Mouse (Mus musculus) heart, adult 2 months (tissue): ENCODE results near the gene Mpp3. TPM values are rescaled to one million over a fixed set of nuclear protein-coding genes. Genes with fewer than 3 reads are reported as not detected.

Experiments used
- DNase-seq, 2 experiments: peaks; one replicate each; pipeline ENCODE4 v3.0.0; 2021
- H3K27ac ChIP-seq: fragments of 200-600 bp; 2 replicates; pipeline ENCODE4 v1.8.1; 2022
- H3K27me3 ChIP-seq: fragments of 200-500 bp; 2 replicates; pipeline ENCODE4 v1.6.1; 2012; ENCODE audit warnings: mild to moderate bottlenecking, low read length, inconsistent platforms, mixed read lengths; ENCODE audit not compliant: control insufficient read depth, insufficient read depth
- H3K36me3 ChIP-seq: fragments of 200-500 bp; 2 replicates; pipeline ENCODE4 v1.6.1; 2012; ENCODE audit warnings: low read length, inconsistent platforms; ENCODE audit not compliant: control insufficient read depth, insufficient read depth
- H3K4me1 ChIP-seq: fragments of 200-500 bp; 2 replicates; pipeline ENCODE4 v1.6.1; 2011; ENCODE audit warnings: low read length; ENCODE audit not compliant: control insufficient read depth, insufficient read depth
- H3K4me3 ChIP-seq: fragments of 200-600 bp; 2 replicates; pipeline ENCODE4 v1.8.1; 2022
- H3K79me2 ChIP-seq: fragments of 200-500 bp; replicated peaks from 2 replicates; pipeline ENCODE4 v1.6.1; 2012; ENCODE audit warnings: mild to moderate bottlenecking, inconsistent platforms, low read length, moderate library complexity, mixed read lengths; ENCODE audit not compliant: control insufficient read depth, insufficient read depth
- H3K9ac ChIP-seq: fragments of 200-500 bp; 2 replicates; pipeline ENCODE4 v1.6.1; 2012; ENCODE audit warnings: low read depth, mild to moderate bottlenecking, control low read depth, inconsistent platforms, low read length, mixed read lengths
- CTCF ChIP-seq: fragments of 200-600 bp; IDR thresholded peaks from 2 replicates; pipeline ENCODE4 v1.8.1; 2022; ENCODE audit warnings: antibody characterized with exemption, mild to moderate bottlenecking, moderate library complexity
- EP300 ChIP-seq: fragments of 200-500 bp; IDR thresholded peaks from 2 replicates; pipeline ENCODE4 v1.6.1; 2011; ENCODE audit warnings: low read depth, low read length, control low read depth; ENCODE audit not compliant: insufficient read depth
- POLR2A ChIP-seq: fragments of 200-500 bp; IDR thresholded peaks from 2 replicates; pipeline ENCODE4 v1.6.1; 2011; ENCODE audit warnings: mild to moderate bottlenecking, low read depth, low read length, control low read depth; ENCODE audit not compliant: insufficient read depth
- WGBS: fragments of 180-500 bp; shearing (Covaris S2); methylation state at CpG from one replicate; pipeline ENCODE4 v1.1.7; 2018; 5-methylcytosine and 5-hydroxymethylcytosine counted together
- intact Hi-C: fragments of 180-260 bp; cut with DNase I; formaldehyde crosslinking; loops from one replicate; pipeline ENCODE4 v1.15.1; 2025
- polyA plus RNA-seq: library from polyadenylated mRNA; depleted of rRNA; stranded (reverse); fragments of >200 nt; gene quantifications from 2 replicates; pipeline ENCODE4 v1.2.3, GENCODE M21; 2012
- total RNA-seq, 2 experiments: library from RNA; stranded (reverse); gene quantifications; 2 replicates each; pipeline ENCODE4 v1.2.3; 2021

Gene Mpp3
- total and polyA plus RNA-seq, 3 experiments = 1.4 to 4.5 (median 1.5) TPM

GRCm38 (mm10) chr11:101968311-101968710 lies 60.0 kb downstream of the Mpp3 start:
- DNase-seq = no peak
- TF ChIP-seq POLR2A = no peak
- TF ChIP-seq EP300 = no peak
- no peak for TF ChIP-seq CTCF
- Histone ChIP-seq H3K9ac (no peak overlapping the region), H3K4me3 (no peak overlapping the region), H3K79me2 (no peaks in the 10 kb centered on the region), H3K4me1 (no peaks in the 10 kb centered on the region; the same call in 1 of the 2 replicates), H3K27ac (no peak overlapping the region), H3K36me3 (peaks cover 6% of the 10 kb centered on the region), H3K27me3 (peaks cover 8% of the 10 kb centered on the region)
- intact Hi-C loops = loop anchor here (1.0 to 5.0 kb wide), 2 partner anchors 49 to 156 kb away; no protein-coding TSS in a partner anchor
- 52% methylated on average over 7 of the region's 7 CpGs for WGBS

- peaks cover 6% of the 10 kb centered on the region for H3K36me3 ChIP-seq
- no peak within 1 kb of the TSS for H3K4me3 ChIP-seq
- DNase-seq = no peak
- 51% methylated on average over 10 of the region's 10 CpGs for WGBS
- H3K27me3 ChIP-seq = peaks cover 8% of the 10 kb centered on the region
- no peak within 1 kb of the TSS for H3K27ac ChIP-seq
- H3K79me2 ChIP-seq = no peaks in the 10 kb centered on the region
- H3K4me1 ChIP-seq = no peaks in the 10 kb centered on the region; the same call in 1 of the 2 replicates
- intact Hi-C loops = loop anchor here (5.0 kb wide), 1 partner anchor 155 kb away; no protein-coding TSS in a partner anchor
- no peak within 1 kb of the TSS for H3K9ac ChIP-seq
- TF ChIP-seq EP300 = no peak
Measured at GRCm38 (mm10) chr11:101966965-101967614, 61.2 kb downstream of the Mpp3 start, which contains the start of gene Sost. Gene Sost, minus strand, starts transcription at chr11:101967015.

- TF ChIP-seq CTCF (no peak), POLR2A (no peak), EP300 (no peak)
- no peak for DNase-seq
- H3K4me3 ChIP-seq = no peak overlapping the region
- H3K36me3 ChIP-seq = no peaks in the 10 kb centered on the region
- H3K79me2 ChIP-seq = no peaks in the 10 kb centered on the region
- WGBS = 19% methylated on average over 2 of the region's 2 CpGs
- no peak overlapping the region for H3K27ac ChIP-seq
- intact Hi-C loops = loop anchor here (5.0 kb wide), 1 partner anchor 153 kb away; no protein-coding TSS in a partner anchor
- H3K4me1 ChIP-seq = no peaks in the 10 kb centered on the region; the same call in 1 of the 2 replicates
- no peak overlapping the region for H3K9ac ChIP-seq
- peaks cover 8% of the 10 kb centered on the region for H3K27me3 ChIP-seq
Measured at GRCm38 (mm10) chr11:101965553-101965952, 62.7 kb downstream of the Mpp3 start.

GRCm38 (mm10) chr11:101964647-101965046 lies 63.6 kb downstream of the Mpp3 start:
- Histone ChIP-seq H3K27me3 (peaks cover 8% of the 10 kb centered on the region), H3K36me3 (no peaks in the 10 kb centered on the region), H3K9ac (no peak overlapping the region), H3K79me2 (no peaks in the 10 kb centered on the region), H3K4me3 (no peak overlapping the region), H3K27ac (no peak overlapping the region), H3K4me1 (no peaks in the 10 kb centered on the region; the same call in 1 of the 2 replicates)
- 64% methylated on average over 8 of the region's 8 CpGs for WGBS
- intact Hi-C loops = loop anchor here (5.0 kb wide), 1 partner anchor 152 kb away; no protein-coding TSS in a partner anchor
- no peak for TF ChIP-seq EP300
- TF ChIP-seq CTCF = no peak
- no peak for TF ChIP-seq POLR2A
- DNase-seq = no peak

DNA sequence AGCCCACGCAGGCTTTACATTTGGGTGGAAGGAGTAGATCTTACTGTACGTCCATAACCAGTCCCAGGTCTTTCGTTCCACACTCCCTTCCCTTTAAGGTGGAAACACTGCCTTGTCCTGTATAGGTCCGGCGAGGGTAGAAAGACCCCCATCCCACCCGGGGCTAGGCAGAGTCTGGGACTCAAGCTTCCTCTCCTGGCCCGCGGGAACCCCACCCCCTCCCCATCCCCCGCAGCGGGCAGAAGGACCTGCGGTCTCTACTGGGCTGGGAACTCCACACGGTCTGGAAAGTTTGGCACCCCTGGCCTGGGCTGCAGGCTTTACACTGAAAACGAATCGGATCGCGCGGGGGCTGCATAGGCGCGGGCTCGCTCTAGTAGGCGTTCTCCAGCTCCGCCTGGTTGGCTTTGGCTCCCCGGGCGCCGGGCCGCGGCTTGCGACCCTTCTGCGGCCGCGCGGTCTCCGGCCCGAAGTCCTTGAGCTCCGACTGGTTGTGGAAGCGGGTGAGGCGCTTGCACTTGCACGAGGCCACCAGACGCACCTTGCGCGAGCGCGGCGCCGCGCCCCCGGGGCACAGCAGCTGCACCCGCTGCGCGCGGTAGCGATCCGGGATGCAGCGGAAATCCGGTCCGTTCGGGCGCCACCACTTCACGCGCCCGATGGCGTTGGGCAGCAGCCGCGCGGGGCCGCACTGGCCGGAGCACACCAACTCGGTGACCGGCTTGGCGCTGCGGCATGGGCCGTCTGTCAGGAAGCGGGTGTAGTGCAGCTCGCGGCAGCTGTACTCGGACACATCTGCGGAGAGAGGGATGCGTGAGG lies 64.6 kb downstream of the Mpp3 start:
- no peaks in the 10 kb centered on the region; the same call in 1 of the 2 replicates for H3K4me1 ChIP-seq
- H3K9ac ChIP-seq = peak overlapping the region; percentile 68

More for the DNA sequence above, 64.6 kb downstream of the Mpp3 start:
- under 1% methylated on average over 78 of the region's 78 CpGs for WGBS
- Histone ChIP-seq H3K79me2 (no peaks in the 10 kb centered on the region), H3K4me3 (peak overlapping the region; percentile 47), H3K36me3 (no peaks in the 10 kb centered on the region), H3K27ac (no peak overlapping the region; the same call in 1 of the 2 replicates), H3K27me3 (peaks cover 8% of the 10 kb centered on the region)
- DNase-seq = peak; percentile 42 to 61
- no peak for TF ChIP-seq EP300
- TF ChIP-seq POLR2A = no peak
- no peak for TF ChIP-seq CTCF
- intact Hi-C loops = no loop called here
